In the genomic region with DNA sequence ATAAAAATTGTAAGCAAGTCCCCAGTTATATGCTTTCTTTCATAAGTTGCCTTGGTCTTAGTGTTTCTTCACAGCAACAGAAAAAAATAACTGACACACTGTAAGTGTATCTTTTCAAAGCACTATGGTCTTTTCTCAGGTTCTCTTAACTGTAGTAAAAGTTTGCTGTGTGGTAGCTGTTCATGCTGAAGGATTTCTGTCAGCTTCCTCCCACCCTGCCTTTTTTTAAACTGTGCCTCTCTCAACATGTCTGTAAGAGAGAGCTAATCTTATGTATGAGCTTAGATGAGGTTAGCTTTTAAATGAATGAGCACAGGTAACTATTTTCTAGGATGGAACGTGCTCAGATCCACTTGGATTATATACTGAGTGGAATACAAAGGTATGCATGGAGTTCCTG, we compare ENCODE assay signal across 20 mouse cellular contexts.
DNase-seq lines count a peak whose midpoint lies in the region; ATAC-seq and TF ChIP-seq lines count a peak whose summit lies in the region.
"Had no signal": no experiment of that assay in that cellular context is flagged by ENCODE, and none has a peak within 500 bp of the region (broad histone marks: within the 10 kb centered on the region; RNA-seq: fewer than 3 reads in every experiment).

No protein-coding gene starts in this region.

- no peak for DNase-seq in frontal cortex, postnatal 10 days (ENCODE audit: low spot score in 2 of 2)
- peak; percentile 4 to 57 for DNase-seq in left cerebral cortex, postnatal 25 days (ENCODE audit: low spot score in 2 of 2)
- DNase-seq in left cerebral cortex, adult 2 months (ENCODE audit: extremely low spot score in 1 of 2, low spot score in 2 of 2): no peak
- DNase-seq in brain, adult 2 months (ENCODE audit: low read depth, low spot score): peak; percentile 37
- no peak for DNase-seq in thymus, postnatal 10 days (ENCODE audit: low spot score in 2 of 2)
- DNase-seq: adrenal gland, adult 2 months; adrenal gland, adult 8-10 months; adrenal gland, postnatal 10 days; adrenal gland, postnatal 14 days; adrenal gland, postnatal 25 days; adrenal gland, postnatal 36 days; B cell, adult 2 months; cerebellum, adult 11 months; cerebellum, adult 11-12 months; cerebellum, adult 18-20 months; cerebellum, adult 2 months had no signal

- ATAC-seq in frontal cortex, adult (ENCODE audit: low TSS enrichment): peak; percentile 78
- ATAC-seq: activated CD4-positive, CD25-positive, alpha-beta regulatory T cell, adult 4 months; CD4-positive, CD25-positive, alpha-beta regulatory T cell, adult 4 months; Patski had no signal

- TF ChIP-seq CTCF in left cerebral cortex, adult 2 months (IDR thresholded peaks at IDR 0.05): no peak

- no peak overlapping the region for H3K4me3 ChIP-seq in left cerebral cortex, adult 2 months

- no peak overlapping the region for H3K27ac ChIP-seq in left cerebral cortex, adult 2 months

- intact Hi-C loops in left cerebral cortex, postnatal 25 days (cut with DNase I): no loop called here
- intact Hi-C loops in left cerebral cortex, adult 2 months (cut with DNase I): no loop called here

Comparison
In these comparisons a context has a peak if more than half of its experiments do, and no peak if none do; other contexts are left out.
1. DNase-seq: peak in left cerebral cortex, postnatal 25 days (2 of 2) and brain, adult 2 months (single experiment); none in frontal cortex, postnatal 10 days (0 of 2), left cerebral cortex, adult 2 months (0 of 2) and thymus, postnatal 10 days (0 of 2).